Mouse (Mus musculus) testis, adult 2 months (tissue): ENCODE measurements at regions not wholly inside any gene's neighbourhood (a gene's known extent, or its start where the extent isn't known, plus 50 kb on each side); places are given as distances from the start of the nearest gene placed in this dataset.

Experiments used
- CTCF ChIP-seq: fragments of 200-500 bp; IDR thresholded peaks from 2 replicates; pipeline ENCODE4 v1.5.1; 2012; ENCODE audit warnings: low read depth, mild to moderate bottlenecking, inconsistent platforms, low read length, moderate library complexity; ENCODE audit not compliant: control insufficient read depth, insufficient read depth, insufficient replicate concordance
- POLR2A ChIP-seq: fragments of 200-500 bp; IDR thresholded peaks from 2 replicates; pipeline ENCODE4 v1.6.1; 2012; ENCODE audit warnings: low read depth, mild to moderate bottlenecking, inconsistent platforms, low read length, moderate library complexity; ENCODE audit not compliant: control insufficient read depth

GRCm38 (mm10) chr15:54177791-54178190 is 293.1 kb downstream of the Gm7489 start:
- TF ChIP-seq CTCF = no peak
- no peak for TF ChIP-seq POLR2A
